Mouse (Mus musculus) stomach, embryonic 16.5 days (tissue): ENCODE measurements around the gene Kras. TPM values are rescaled to one million over a fixed set of nuclear protein-coding genes. Genes with fewer than 3 reads are reported as not detected.

Experiments
- ATAC-seq: fragments of 200-750 bp; cut with Nextera tagmentation; 2 replicates; pipeline ENCODE4 v1.8.0; 2017; ENCODE audit warnings: moderate number of reproducible peaks, moderate TSS enrichment; ENCODE audit not compliant: insufficient read depth, low FRiP score
- H3K27ac ChIP-seq: fragments of 300-500 bp; sonication (generic); 2 replicates; pipeline ENCODE4 v1.5.1; 2014; ENCODE audit warnings: low read length
- H3K27me3 ChIP-seq: fragments of 300-500 bp; sonication (generic); 2 replicates; pipeline ENCODE4 v1.6.1; 2014; ENCODE audit warnings: low read length, control low read depth, mixed read lengths; ENCODE audit not compliant: control insufficient read depth, insufficient read depth
- H3K36me3 ChIP-seq: fragments of 300-500 bp; sonication (generic); 2 replicates; pipeline ENCODE4 v1.6.1; 2014; ENCODE audit warnings: low read length; ENCODE audit not compliant: control insufficient read depth, insufficient read depth
- H3K4me1 ChIP-seq: fragments of 300-500 bp; sonication (generic); 2 replicates; pipeline ENCODE4 v1.6.1; 2014; ENCODE audit warnings: low read length, control low read depth, mixed read lengths; ENCODE audit not compliant: control insufficient read depth, insufficient read depth
- H3K4me2 ChIP-seq: fragments of 300-500 bp; sonication (generic); 2 replicates; pipeline ENCODE4 v1.6.1; 2014; ENCODE audit warnings: low read depth, low read length, mixed read lengths
- H3K4me3 ChIP-seq: fragments of 300-500 bp; sonication (generic); replicated peaks from 2 replicates; pipeline ENCODE4 v1.5.1; 2014; ENCODE audit warnings: mild to moderate bottlenecking, low read length
- H3K9ac ChIP-seq: fragments of 300-500 bp; sonication (generic); 2 replicates; pipeline ENCODE4 v1.6.1; 2014; ENCODE audit warnings: low read length
- H3K9me3 ChIP-seq: fragments of 300-500 bp; sonication (generic); replicated peaks from 2 replicates; pipeline ENCODE4 v1.6.1; 2016; ENCODE audit warnings: low read length, control low read depth; ENCODE audit not compliant: control insufficient read depth
- WGBS: fragments of 180-500 bp; shearing (Covaris S2); extraction: QIAGEN DNeasy Blood & Tissue Kit; methylation state at CpG from one replicate; pipeline ENCODE4 v1.1.7; 2014; 5-methylcytosine and 5-hydroxymethylcytosine counted together
- polyA plus RNA-seq: library from polyadenylated mRNA; unstranded; fragments of >200 nt; fragmentation: Nextera tagmentation; extraction: Ambion mirVana; gene quantifications from 2 replicates; pipeline ENCODE4 v1.2.1, GENCODE M21; 2015

Gene Kras
- polyA plus RNA-seq, 1 experiment from 2014 or later = 64.9 TPM

GRCm38 (mm10) chr6:145256701-145257073 lies 6.6 kb upstream of the Kras start:
- no peak overlapping the region for H3K4me3 ChIP-seq
- H3K27ac ChIP-seq = peak overlapping the region; percentile 86
- H3K4me1 ChIP-seq = 0 out of 2 replicates have a peak, but pooled peaks cover 4% of the 10 kb centered on the region
- 19% methylated on average over 2 of the region's 2 CpGs for WGBS
- H3K36me3 ChIP-seq = no peaks in the 10 kb centered on the region
- no peak overlapping the region for H3K9ac ChIP-seq
- H3K4me2 ChIP-seq = no peak overlapping the region; the same call in 1 of the 2 replicates
- no peaks in the 10 kb centered on the region for H3K27me3 ChIP-seq
- ATAC-seq = peak; percentile 2; the same call in 1 of the 2 replicates
- H3K9me3 ChIP-seq = no peaks in the 10 kb centered on the region

GRCm38 (mm10) chr6:145255952-145256700 lies 6.1 kb upstream of the Kras start:
- peak; percentile 90 for ATAC-seq
- H3K27ac ChIP-seq = peak overlapping the region; percentile 86
- H3K4me2 ChIP-seq = no peak overlapping the region; the same call in 1 of the 2 replicates
- no peaks in the 10 kb centered on the region for H3K36me3 ChIP-seq
- WGBS = 59% methylated on average over 13 of the region's 13 CpGs
- no peaks in the 10 kb centered on the region for H3K9me3 ChIP-seq
- no peak overlapping the region for H3K4me3 ChIP-seq
- H3K4me1 ChIP-seq = 0 out of 2 replicates have a peak, but pooled peaks cover 4% of the 10 kb centered on the region
- H3K27me3 ChIP-seq = no peaks in the 10 kb centered on the region
- no peak overlapping the region for H3K9ac ChIP-seq

GRCm38 (mm10) chr6:145250820-145251219 lies 781 bp upstream of the Kras start:
- Histone ChIP-seq H3K9me3 (no peaks in the 10 kb centered on the region), H3K9ac (peak overlapping the region; percentile 97), H3K4me1 (peaks cover 11% of the 10 kb centered on the region), H3K4me3 (peak overlapping the region; percentile 88), H3K36me3 (no peaks in the 10 kb centered on the region), H3K27ac (peak overlapping the region; percentile 72), H3K4me2 (peak overlapping the region; percentile 79), H3K27me3 (no peaks in the 10 kb centered on the region)
- ATAC-seq = no peak
- 10% methylated on average over 16 of the region's 16 CpGs for WGBS

GRCm38 (mm10) chr6:145249291-145250184 lies 501 bp downstream of the Kras start:
- Histone ChIP-seq H3K4me3 (peak overlapping the region; percentile 88), H3K9me3 (no peaks in the 10 kb centered on the region), H3K4me2 (peak overlapping the region; percentile 85), H3K9ac (peak overlapping the region; percentile 97), H3K36me3 (no peaks in the 10 kb centered on the region), H3K4me1 (peaks cover 11% of the 10 kb centered on the region), H3K27me3 (no peaks in the 10 kb centered on the region), H3K27ac (peak overlapping the region; percentile 85)
- peak; percentile 58 for ATAC-seq
- WGBS = under 1% methylated on average over 110 of the region's 124 CpGs

- no peak overlapping the region for H3K4me3 ChIP-seq
- H3K9ac ChIP-seq = 0 out of 2 replicates have a peak overlapping the region, but pooled peaks have one; percentile 32
Measured at GRCm38 (mm10) chr6:145247886-145248285, 2.2 kb downstream of the Kras start.

GRCm38 (mm10) chr6:145246841-145247240 lies 3.2 kb downstream of the Kras start:
- no peaks in the 10 kb centered on the region for H3K27me3 ChIP-seq
- no peak overlapping the region for H3K9ac ChIP-seq
- 81% methylated on average over 5 of the region's 5 CpGs for WGBS
- H3K4me3 ChIP-seq = no peak overlapping the region
- ATAC-seq = no peak
- no peak overlapping the region for H3K4me2 ChIP-seq
- H3K4me1 ChIP-seq = peaks cover 11% of the 10 kb centered on the region
- H3K36me3 ChIP-seq = no peaks in the 10 kb centered on the region
- H3K9me3 ChIP-seq = no peaks in the 10 kb centered on the region
- no peak overlapping the region for H3K27ac ChIP-seq

More at GRCm38 (mm10) chr6:145247886-145248285, 2.2 kb downstream of the Kras start:
- no peaks in the 10 kb centered on the region for H3K36me3 ChIP-seq
- no peak overlapping the region for H3K27ac ChIP-seq
- peaks cover 11% of the 10 kb centered on the region for H3K4me1 ChIP-seq
- no peaks in the 10 kb centered on the region for H3K9me3 ChIP-seq
- no peak for ATAC-seq
- WGBS = 64% methylated on average over 3 of the region's 3 CpGs
- no peaks in the 10 kb centered on the region for H3K27me3 ChIP-seq
- H3K4me2 ChIP-seq = peak overlapping the region; percentile 22

- no peaks in the 10 kb centered on the region for H3K27me3 ChIP-seq
- no peak overlapping the region for H3K9ac ChIP-seq
- no peak overlapping the region for H3K4me3 ChIP-seq
- no peak overlapping the region for H3K27ac ChIP-seq
- WGBS = 30% methylated on average over 1 of the region's 1 CpGs
- H3K9me3 ChIP-seq = no peaks in the 10 kb centered on the region
- H3K36me3 ChIP-seq = no peaks in the 10 kb centered on the region
- no peaks in the 10 kb centered on the region for H3K4me1 ChIP-seq
- ATAC-seq = no peak
- no peak overlapping the region for H3K4me2 ChIP-seq
Measured at GRCm38 (mm10) chr6:145242521-145242920, 7.5 kb downstream of the Kras start.

GRCm38 (mm10) chr6:145240285-145240684 lies 9.8 kb downstream of the Kras start:
- H3K4me3 ChIP-seq = no peak overlapping the region
- H3K9me3 ChIP-seq = no peaks in the 10 kb centered on the region
- H3K36me3 ChIP-seq = no peaks in the 10 kb centered on the region
- H3K4me2 ChIP-seq = no peak overlapping the region
- WGBS = 87% methylated on average over 6 of the region's 6 CpGs
- no peaks in the 10 kb centered on the region for H3K27me3 ChIP-seq
- H3K9ac ChIP-seq = no peak overlapping the region
- no peaks in the 10 kb centered on the region for H3K4me1 ChIP-seq
- H3K27ac ChIP-seq = no peak overlapping the region
- ATAC-seq = no peak

- H3K9ac ChIP-seq = no peak overlapping the region
- no peaks in the 10 kb centered on the region for H3K27me3 ChIP-seq
- no peaks in the 10 kb centered on the region for H3K4me1 ChIP-seq
- ATAC-seq = no peak
- H3K36me3 ChIP-seq = no peaks in the 10 kb centered on the region
- no peak overlapping the region for H3K4me3 ChIP-seq
- H3K27ac ChIP-seq = no peak overlapping the region
- WGBS = 79% methylated on average over 4 of the region's 4 CpGs
- H3K9me3 ChIP-seq = no peaks in the 10 kb centered on the region
- no peak overlapping the region for H3K4me2 ChIP-seq
Measured at GRCm38 (mm10) chr6:145237148-145237547, 12.9 kb downstream of the Kras start.
